Mouse (Mus musculus) bone marrow macrophage, adult 2 months (primary cell): Measurements from ENCODE around the gene Cyp24a1.

ENCODE experiments used
- CTCF ChIP-seq: IDR thresholded peaks from 2 replicates; pipeline ENCODE4 v1.5.1; 2012; ENCODE audit warnings: low read depth, mild to moderate bottlenecking, low read length, moderate library complexity
- POLR2A ChIP-seq: IDR thresholded peaks from 2 replicates; pipeline ENCODE4 v1.6.1; 2012; ENCODE audit warnings: mild to moderate bottlenecking, low read depth, low read length, borderline replicate concordance

- TF ChIP-seq CTCF: no peak
- TF ChIP-seq POLR2A: no peak
Observed at GRCm38 (mm10) chr2:170544159-170544558, 47.2 kb upstream of the Cyp24a1 start.
